Mouse (Mus musculus) neural tube, embryonic 11.5 days (tissue): ENCODE measurements at regions not wholly inside any gene's neighbourhood (a gene's known extent, or its start where the extent isn't known, plus 50 kb on each side); places are given as distances from the start of the nearest gene placed in this dataset.

Experiments
- ATAC-seq: fragments of 200-750 bp; cut with Nextera tagmentation; 2 replicates; pipeline ENCODE4 v1.8.0; 2017; ENCODE audit warnings: moderate number of reproducible peaks, mild to moderate bottlenecking, moderate TSS enrichment, moderate library complexity; ENCODE audit not compliant: insufficient read depth, low FRiP score, low TSS enrichment
- DNase-seq: peaks from one replicate; pipeline ENCODE4 v3.0.0-alpha.2; 2015; ENCODE audit warnings: low spot score
- H3K27ac ChIP-seq: fragments of 300-500 bp; sonication (generic); 2 replicates; pipeline ENCODE4 v1.5.1; 2014; ENCODE audit warnings: low read depth, mild to moderate bottlenecking, low read length
- H3K27me3 ChIP-seq: fragments of 300-500 bp; sonication (generic); 2 replicates; pipeline ENCODE4 v1.6.1; 2014; ENCODE audit warnings: mild to moderate bottlenecking, low read length, mixed read lengths; ENCODE audit not compliant: control insufficient read depth, insufficient read depth
- H3K36me3 ChIP-seq: fragments of 300-500 bp; sonication (generic); 2 replicates; pipeline ENCODE4 v1.6.1; 2014; ENCODE audit warnings: mild to moderate bottlenecking, low read length, moderate library complexity, mixed read lengths; ENCODE audit not compliant: control insufficient read depth, insufficient read depth
- H3K4me1 ChIP-seq: fragments of 300-500 bp; sonication (generic); 2 replicates; pipeline ENCODE4 v1.6.1; 2014; ENCODE audit warnings: low read length, mixed read lengths; ENCODE audit not compliant: control insufficient read depth, insufficient read depth
- H3K4me2 ChIP-seq: fragments of 300-500 bp; sonication (generic); 2 replicates; pipeline ENCODE4 v1.6.1; 2014; ENCODE audit warnings: low read depth, mild to moderate bottlenecking, moderate library complexity
- H3K4me3 ChIP-seq: fragments of 300-500 bp; sonication (generic); 2 replicates; pipeline ENCODE4 v1.5.1; 2014; ENCODE audit warnings: low read depth, low read length
- H3K9ac ChIP-seq: fragments of 300-500 bp; sonication (generic); 2 replicates; pipeline ENCODE4 v1.6.1; 2014; ENCODE audit warnings: mild to moderate bottlenecking, low read length
- H3K9me3 ChIP-seq: fragments of 300-500 bp; sonication (generic); 2 replicates; pipeline ENCODE4 v1.6.1; 2016; ENCODE audit warnings: low read length; ENCODE audit not compliant: control insufficient read depth
- WGBS: fragments of 180-500 bp; shearing (Covaris S2); extraction: QIAGEN DNeasy Blood & Tissue Kit; methylation state at CpG from one replicate; pipeline ENCODE4 v1.1.7; 2014; 5-methylcytosine and 5-hydroxymethylcytosine counted together

DNA sequence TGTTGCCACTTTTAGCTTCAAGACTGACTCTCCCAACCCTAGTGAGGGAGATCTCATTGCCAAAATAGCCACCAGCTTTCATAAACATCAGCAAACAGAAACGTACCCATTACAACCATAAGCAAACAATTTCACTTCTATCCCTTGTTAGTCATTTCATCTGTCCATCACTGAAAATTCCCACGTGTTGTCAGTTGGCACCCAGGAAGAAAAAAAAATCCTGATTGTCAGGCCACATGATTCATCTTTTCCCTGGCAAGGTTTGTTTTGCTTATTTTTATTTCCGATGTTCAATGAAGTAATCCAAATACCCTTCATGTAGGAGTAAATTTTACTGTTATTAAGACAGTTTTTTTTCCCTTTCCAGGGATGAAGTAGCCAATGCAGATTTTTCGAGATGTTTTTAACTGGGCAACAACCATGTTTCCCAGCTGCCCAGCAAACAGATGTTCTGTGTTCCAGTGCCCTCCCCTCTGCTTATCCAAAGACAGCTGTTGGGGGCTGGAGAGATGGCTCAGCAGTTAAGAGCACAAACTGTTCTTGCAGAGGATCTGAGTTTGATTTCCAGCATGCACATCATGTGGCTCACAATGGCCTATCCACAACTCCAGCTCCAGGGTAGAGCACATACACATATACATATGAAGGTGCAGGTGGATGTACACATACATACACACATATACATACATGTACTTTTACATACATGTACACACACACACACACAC, 189.3 kb upstream of the Phactr1 start:
- no peaks in the 10 kb centered on the region for H3K4me1 ChIP-seq
- WGBS: 77% methylated on average over 4 of the region's 4 CpGs
- no peaks in the 10 kb centered on the region for H3K36me3 ChIP-seq
- no peak overlapping the region for H3K4me3 ChIP-seq
- no peaks in the 10 kb centered on the region for H3K27me3 ChIP-seq
- no peak overlapping the region for H3K4me2 ChIP-seq
- H3K9me3 ChIP-seq: no peaks in the 10 kb centered on the region
- H3K27ac ChIP-seq: no peak overlapping the region
- H3K9ac ChIP-seq: no peak overlapping the region
- DNase-seq (no peak), ATAC-seq (no peak)

DNA sequence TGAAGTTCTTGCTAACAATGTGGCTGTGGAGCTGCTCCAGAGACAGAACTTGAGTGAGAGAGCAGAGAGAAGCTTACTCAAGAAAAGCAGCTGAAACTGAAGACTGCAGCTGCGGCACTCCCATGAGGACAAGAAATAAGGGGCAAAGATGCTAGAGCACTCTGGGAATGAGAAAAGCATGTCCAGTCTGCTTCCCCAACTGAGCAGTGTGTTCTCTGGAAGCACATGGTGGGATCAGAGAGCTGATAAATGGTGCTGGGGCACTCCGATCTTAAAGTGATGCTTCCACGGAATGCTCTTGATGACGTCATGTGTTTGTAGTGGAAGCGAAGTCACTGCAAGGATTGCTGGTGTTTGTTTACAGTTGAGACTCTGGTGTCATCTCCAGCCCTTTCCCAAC, 186.1 kb upstream of the Phactr1 start:
- DNase-seq (no peak), ATAC-seq (no peak)
- Histone ChIP-seq H3K27me3 (no peaks in the 10 kb centered on the region), H3K4me1 (no peaks in the 10 kb centered on the region), H3K36me3 (no peaks in the 10 kb centered on the region), H3K9ac (no peak overlapping the region), H3K4me2 (no peak overlapping the region), H3K9me3 (no peaks in the 10 kb centered on the region), H3K4me3 (no peak overlapping the region), H3K27ac (no peak overlapping the region)
- 89% methylated on average over 5 of the region's 5 CpGs for WGBS

DNA sequence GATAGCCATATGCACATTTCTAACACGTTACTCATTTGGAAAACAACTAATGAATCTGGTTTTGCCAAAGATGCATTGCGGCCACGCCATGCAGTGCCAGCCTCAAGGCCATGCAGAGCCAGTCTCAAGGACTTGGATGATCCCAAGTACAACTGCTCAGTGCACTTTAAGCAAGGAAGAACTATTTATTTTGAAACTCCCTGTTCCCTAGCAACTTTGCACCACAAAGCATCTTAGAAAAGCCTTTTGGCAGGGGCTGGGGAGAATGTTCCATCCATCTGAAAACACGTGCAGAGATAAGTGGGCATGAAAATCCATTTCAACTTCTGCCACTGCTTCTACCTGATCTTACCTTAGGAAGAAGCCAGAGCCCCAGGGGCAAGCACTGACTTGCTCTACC, 182.1 kb upstream of the Phactr1 start:
- WGBS: 80% methylated on average over 4 of the region's 4 CpGs

DNA sequence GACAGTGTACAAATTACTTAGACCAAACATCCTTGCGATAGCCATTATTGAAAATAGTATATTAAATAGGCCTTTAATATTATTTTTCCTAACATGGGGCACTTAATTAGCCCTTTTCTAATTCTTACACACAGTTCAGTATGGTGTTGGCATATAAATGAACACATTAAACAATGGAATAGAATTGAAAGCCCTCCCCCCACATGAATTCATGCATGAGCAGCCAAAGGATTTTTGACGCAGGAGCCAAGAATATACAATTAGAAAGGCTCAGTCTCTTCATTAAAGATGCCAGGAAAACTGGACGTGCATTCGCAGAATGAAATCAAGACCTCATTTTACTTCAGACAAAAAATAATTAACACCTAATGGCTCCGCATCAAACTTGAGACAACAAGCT, 172.9 kb upstream of the Phactr1 start:
- no peaks in the 10 kb centered on the region for H3K9me3 ChIP-seq
- H3K9ac ChIP-seq: no peak overlapping the region
- no peak overlapping the region for H3K4me3 ChIP-seq
- ATAC-seq: no peak
- no peak overlapping the region for H3K27ac ChIP-seq
- DNase-seq: no peak
- H3K36me3 ChIP-seq: no peaks in the 10 kb centered on the region
- H3K27me3 ChIP-seq: no peaks in the 10 kb centered on the region
- no peaks in the 10 kb centered on the region for H3K4me1 ChIP-seq
- 83% methylated on average over 5 of the region's 5 CpGs for WGBS
- no peak overlapping the region for H3K4me2 ChIP-seq

More for the DNA sequence above, 182.1 kb upstream of the Phactr1 start:
- Histone ChIP-seq H3K9ac (no peak overlapping the region), H3K9me3 (no peaks in the 10 kb centered on the region), H3K27ac (no peak overlapping the region), H3K27me3 (no peaks in the 10 kb centered on the region), H3K4me1 (no peaks in the 10 kb centered on the region), H3K4me2 (no peak overlapping the region), H3K36me3 (no peaks in the 10 kb centered on the region), H3K4me3 (no peak overlapping the region)
- ATAC-seq: no peak
- no peak for DNase-seq

DNA sequence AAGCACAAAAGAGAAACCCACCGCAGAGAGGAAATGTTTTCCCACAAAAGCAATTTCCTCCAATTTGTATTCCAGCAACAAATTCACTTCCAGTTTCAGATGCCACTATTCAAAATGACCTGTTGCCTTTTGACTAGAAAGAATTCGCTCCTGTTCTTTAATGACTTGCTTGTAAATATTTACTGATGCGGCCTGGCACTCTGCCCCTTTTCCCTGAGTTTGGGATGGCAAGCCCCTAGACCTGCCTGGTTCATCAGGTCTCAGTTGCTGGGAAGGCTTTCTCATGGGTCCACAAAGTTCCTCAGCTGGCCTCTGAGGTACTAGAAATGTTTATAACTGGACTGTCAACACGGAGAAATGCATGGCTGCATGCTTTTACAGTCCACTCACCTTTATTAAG, 161.7 kb upstream of the Phactr1 start:
- no peak overlapping the region for H3K4me3 ChIP-seq
- H3K9me3 ChIP-seq: no peaks in the 10 kb centered on the region
- no peaks in the 10 kb centered on the region for H3K27me3 ChIP-seq
- DNase-seq: no peak
- H3K9ac ChIP-seq: no peak overlapping the region
- H3K4me2 ChIP-seq: no peak overlapping the region
- H3K4me1 ChIP-seq: no peaks in the 10 kb centered on the region
- H3K27ac ChIP-seq: no peak overlapping the region
- H3K36me3 ChIP-seq: no peaks in the 10 kb centered on the region
- WGBS: 86% methylated on average over 4 of the region's 4 CpGs
- no peak for ATAC-seq

DNA sequence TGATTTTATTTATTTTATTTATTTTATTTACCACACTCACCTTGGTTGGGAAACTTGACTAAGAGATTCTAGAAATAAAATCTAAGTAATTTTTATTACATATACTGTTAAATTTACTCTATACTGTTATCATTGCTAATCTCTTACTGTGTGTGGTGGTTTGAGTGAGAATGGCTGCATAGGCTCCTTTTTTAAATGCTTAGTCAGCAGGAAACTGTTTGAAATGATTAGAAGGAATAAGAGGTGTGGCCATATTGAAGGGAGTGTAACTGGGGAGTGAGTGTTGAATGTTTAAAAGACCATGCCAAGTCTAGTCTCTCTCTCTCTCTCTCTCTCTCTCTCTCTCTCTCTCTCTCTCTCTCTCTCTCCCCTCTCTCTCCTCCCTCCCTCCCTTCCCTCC, 157.9 kb upstream of the Phactr1 start:
- Histone ChIP-seq H3K27me3 (no peaks in the 10 kb centered on the region), H3K9me3 (no peaks in the 10 kb centered on the region), H3K36me3 (no peaks in the 10 kb centered on the region), H3K9ac (no peak overlapping the region), H3K4me3 (no peak overlapping the region), H3K4me1 (no peaks in the 10 kb centered on the region), H3K27ac (no peak overlapping the region), H3K4me2 (no peak overlapping the region)
- DNase-seq (no peak), ATAC-seq (no peak)

DNA sequence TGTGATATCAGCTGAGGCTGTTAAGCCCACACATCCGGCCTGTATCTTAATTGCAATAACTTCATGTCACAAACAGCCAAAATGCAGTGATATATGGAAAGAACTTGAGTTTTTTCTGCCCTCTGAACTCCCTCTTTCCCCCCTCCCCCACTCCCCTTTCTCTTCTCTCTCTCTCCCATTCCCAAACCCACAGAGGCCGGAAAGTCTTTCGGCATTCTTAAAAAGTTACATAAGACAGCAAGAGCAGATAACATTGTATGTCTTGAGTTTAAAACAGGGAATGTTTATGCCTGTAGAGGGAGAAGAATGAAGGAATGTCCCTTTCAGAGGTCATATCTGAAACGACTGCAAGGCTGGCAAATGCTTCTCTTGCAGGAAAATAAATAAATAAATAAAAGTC, 154.3 kb upstream of the Phactr1 start:
- ATAC-seq (no peak), DNase-seq (no peak)
- H3K36me3 ChIP-seq: no peaks in the 10 kb centered on the region
- no peak overlapping the region for H3K4me2 ChIP-seq
- H3K4me3 ChIP-seq: no peak overlapping the region
- H3K27ac ChIP-seq: no peak overlapping the region
- 75% methylated on average over 4 of the region's 4 CpGs for WGBS
- H3K27me3 ChIP-seq: no peaks in the 10 kb centered on the region
- no peaks in the 10 kb centered on the region for H3K9me3 ChIP-seq
- H3K4me1 ChIP-seq: no peaks in the 10 kb centered on the region
- H3K9ac ChIP-seq: no peak overlapping the region

DNA sequence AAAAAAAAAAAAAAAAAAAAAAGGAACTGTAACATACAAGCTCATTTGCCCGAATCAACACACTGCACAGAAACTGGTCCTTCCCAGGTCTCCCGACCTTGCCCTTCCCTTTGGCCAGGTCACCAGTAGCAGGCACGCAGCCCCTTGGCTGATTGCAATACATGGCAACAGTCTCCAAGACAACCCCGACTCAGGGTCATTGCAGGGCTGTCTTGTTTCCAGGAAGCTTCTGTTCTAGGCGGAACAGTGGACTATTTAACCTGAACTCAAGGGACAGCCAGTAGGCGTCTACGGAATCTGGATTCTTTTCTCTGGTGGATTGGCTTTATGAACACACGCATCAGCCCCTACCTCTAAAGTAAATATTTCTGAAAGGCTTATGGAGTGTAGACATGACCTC, 153.5 kb upstream of the Phactr1 start:
- Histone ChIP-seq H3K27ac (no peak overlapping the region), H3K9me3 (no peaks in the 10 kb centered on the region), H3K9ac (no peak overlapping the region), H3K4me3 (no peak overlapping the region), H3K4me1 (no peaks in the 10 kb centered on the region), H3K36me3 (no peaks in the 10 kb centered on the region), H3K27me3 (no peaks in the 10 kb centered on the region), H3K4me2 (no peak overlapping the region)
- 36% methylated on average over 8 of the region's 8 CpGs for WGBS
- DNase-seq (peak; percentile 13), ATAC-seq (no peak)

DNA sequence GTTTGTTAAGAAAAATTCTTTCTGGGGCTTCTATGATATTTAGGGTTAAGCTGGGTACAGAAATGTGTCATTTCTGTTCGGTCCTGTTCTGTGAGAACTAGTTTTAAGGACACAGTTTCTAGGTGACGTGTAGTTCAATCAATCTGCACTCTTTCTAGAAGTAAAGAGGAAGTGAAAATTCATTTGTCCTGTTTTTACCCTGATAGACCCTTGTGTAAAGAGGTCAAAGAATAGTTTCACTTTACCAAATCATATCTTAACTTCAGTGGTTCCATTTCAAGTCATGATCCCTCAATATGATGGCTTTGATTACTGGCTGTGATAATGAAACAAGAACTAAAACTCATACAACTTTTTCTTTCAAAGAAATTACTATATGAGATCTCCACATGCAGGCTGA, 152.3 kb upstream of the Phactr1 start:
- no peak for ATAC-seq
- H3K27me3 ChIP-seq: no peaks in the 10 kb centered on the region
- no peaks in the 10 kb centered on the region for H3K4me1 ChIP-seq
- H3K27ac ChIP-seq: no peak overlapping the region
- no peaks in the 10 kb centered on the region for H3K36me3 ChIP-seq
- WGBS: 84% methylated on average over 2 of the region's 2 CpGs
- H3K4me2 ChIP-seq: no peak overlapping the region
- H3K4me3 ChIP-seq: no peak overlapping the region
- H3K9ac ChIP-seq: no peak overlapping the region
- no peak for DNase-seq
- H3K9me3 ChIP-seq: no peaks in the 10 kb centered on the region
